Mouse (Mus musculus): ENCODE results near the gene Tsc2.

DNA sequence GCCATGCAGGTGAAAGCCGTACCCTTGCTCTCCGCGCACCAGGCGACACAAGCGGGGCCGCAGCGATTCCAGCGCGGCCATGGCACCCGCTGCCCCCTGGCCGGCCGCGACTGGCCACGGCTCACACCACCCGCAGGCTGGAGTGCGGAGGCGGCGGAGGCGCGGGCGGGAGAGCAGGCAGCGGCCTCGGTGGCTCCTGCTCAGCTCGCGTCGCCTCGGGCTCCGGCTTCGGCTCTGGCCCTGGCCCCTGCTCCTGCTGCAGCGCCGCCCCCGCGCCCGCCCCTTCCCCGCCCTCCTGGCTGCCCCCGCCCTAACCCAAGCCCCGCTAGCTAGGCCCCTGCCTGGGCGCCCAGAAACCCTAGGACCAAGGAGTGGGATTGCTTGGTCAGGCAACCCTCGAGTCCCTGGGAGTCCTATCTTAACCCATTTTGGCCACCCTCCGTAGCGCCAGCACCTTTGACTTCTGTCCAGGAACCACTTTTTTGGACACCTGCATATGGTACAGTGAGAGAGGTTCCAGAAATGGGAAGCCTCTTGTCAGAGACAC lies 17.7 kb upstream of the Tsc2 start, which contains the start of gene Slc9a3r2:
- TF ChIP-seq CTCF (IDR thresholded peaks at IDR 0.05; ENCODE audit: borderline replicate concordance, control insufficient read depth, extremely low read depth, insufficient read depth, low read length, poor library complexity) (no peak), POLR2A (IDR thresholded peaks at IDR 0.05; ENCODE audit: control insufficient read depth, extremely low read depth, insufficient read depth, low read length, poor library complexity) (no peak)
